Mouse (Mus musculus) CD4-positive naive resting alpha-beta T cell, adult 76 days (primary cell): ENCODE measurements around the gene Zfp60. TPM values are rescaled to one million over a fixed set of nuclear protein-coding genes. Genes with fewer than 3 reads are reported as not detected.

ENCODE experiments used
- total RNA-seq: library from RNA; stranded (reverse); gene quantifications from one replicate; pipeline ENCODE4 v1.2.4, GENCODE M21; 2023

The Zfp60 gene
- 8.2 TPM for total RNA-seq

DNA sequence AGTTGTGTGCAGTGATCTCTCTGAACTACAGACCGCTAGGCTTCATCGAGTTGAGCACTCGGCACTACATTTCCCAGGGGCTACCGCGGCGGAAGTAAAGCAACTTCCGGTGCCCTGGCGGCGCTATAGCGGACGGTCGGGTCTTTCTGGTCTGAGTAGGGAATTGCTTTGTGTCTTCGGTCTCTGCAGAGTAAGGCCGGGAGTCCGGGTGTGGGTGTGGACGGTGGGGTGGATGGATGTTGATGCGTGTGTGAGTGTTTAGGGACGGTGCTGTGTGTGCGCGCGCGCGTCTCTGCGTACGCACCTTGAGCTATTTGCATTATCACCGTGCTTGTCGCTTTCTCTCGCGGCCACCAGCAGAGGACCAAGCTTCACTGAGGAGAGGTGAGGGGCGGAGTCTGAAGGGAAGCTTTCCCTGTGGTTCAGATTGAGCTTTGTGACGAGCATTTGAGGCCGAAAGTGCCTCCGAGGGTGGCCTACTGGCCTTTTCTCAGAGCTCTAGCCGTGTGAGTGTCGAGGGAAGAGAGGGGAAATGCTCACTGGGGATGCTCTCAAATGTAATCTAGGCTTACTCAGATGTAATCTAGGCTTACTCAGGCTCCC is at the start of gene Zfp60:
Gene Zfp60, plus strand, starts transcription at position 109 of the 603 bp plus-strand sequence.

GRCm38 (mm10) chr7:27688815-27689612 is 42.2 kb upstream of the Zfp60 start, which contains the start of gene Zfp607b:
Gene Zfp607b, plus strand, starts transcription at chr7:27689340.

Other genes starting within 250 kb of the Zfp60 start
- gene Sertad1, start 244.5 kb upstream of the Zfp60 start, total RNA-seq, result 52.4 TPM
- gene Prx, start 232.1 kb upstream of the Zfp60 start, total RNA-seq, result 0.82 TPM
- not detected for gene Hipk4, start 208.1 kb upstream of the Zfp60 start, total RNA-seq
- gene Pld3, start 178.2 kb upstream of the Zfp60 start, total RNA-seq, result 118 TPM
- 27.7 TPM for gene 2310022A10Rik, start 178.2 kb upstream of the Zfp60 start, total RNA-seq
- 145 TPM for gene Akt2, start 139.8 kb upstream of the Zfp60 start, total RNA-seq
- not detected for gene Ttc9b, start 77.5 kb upstream of the Zfp60 start, total RNA-seq
- gene Map3k10, start 56.8 kb upstream of the Zfp60 start, total RNA-seq, result 10.8 TPM
- 2.3 TPM for gene Zfp607b, start 42.0 kb upstream of the Zfp60 start, total RNA-seq
- gene Zfp626, start 75.8 kb downstream of the Zfp60 start, total RNA-seq, result 8.1 TPM
- gene Zfp59, start 107.2 kb downstream of the Zfp60 start, total RNA-seq, result 3.0 TPM
- gene Zfp607a, start 126.1 kb downstream of the Zfp60 start, total RNA-seq, result 16.6 TPM
- gene Zfp974, start 198.1 kb downstream of the Zfp60 start, total RNA-seq, result 5.7 TPM
- gene Zfp780b, start 247.8 kb downstream of the Zfp60 start, total RNA-seq, result 7.1 TPM